Mouse (Mus musculus) heart, embryonic 13.5 days (tissue): ENCODE data around the gene Zfp809. TPM values are rescaled to one million over a fixed set of nuclear protein-coding genes. Genes with fewer than 3 reads are reported as not detected.
A peak's percentile ranks its signal among the peaks of the same experiment; 100 is the strongest.
"Not testable (repeated sequence)": the region's sequence is repeated elsewhere in the genome, so short reads cannot be mapped to it uniquely, and the experiment has no call there.

ENCODE experiments used
- ATAC-seq: fragments of 200-750 bp; cut with Nextera tagmentation; 2 replicates; pipeline ENCODE4 v1.8.0; 2017; ENCODE audit warnings: moderate TSS enrichment; ENCODE audit not compliant: insufficient number of reproducible peaks, low FRiP score, low TSS enrichment; ENCODE audit errors: extremely low read depth
- H3K27ac ChIP-seq: fragments of 300-500 bp; sonication (generic); replicated peaks from 2 replicates; pipeline ENCODE4 v1.5.1; 2015; ENCODE audit warnings: moderate library complexity, mild to moderate bottlenecking, inconsistent platforms
- H3K27me3 ChIP-seq: fragments of 300-500 bp; sonication (generic); replicated peaks from 2 replicates; pipeline ENCODE4 v1.6.1; 2015; ENCODE audit warnings: mild to moderate bottlenecking, inconsistent platforms
- H3K36me3 ChIP-seq: fragments of 300-500 bp; sonication (generic); 2 replicates; pipeline ENCODE4 v1.6.1; 2015; ENCODE audit warnings: mild to moderate bottlenecking, inconsistent platforms
- H3K4me1 ChIP-seq: fragments of 300-500 bp; sonication (generic); 2 replicates; pipeline ENCODE4 v1.6.1; 2015; ENCODE audit warnings: inconsistent platforms
- H3K4me2 ChIP-seq: fragments of 300-500 bp; sonication (generic); 2 replicates; pipeline ENCODE4 v1.6.1; 2015; ENCODE audit warnings: inconsistent platforms, mild to moderate bottlenecking, moderate library complexity
- H3K4me3 ChIP-seq: fragments of 300-500 bp; sonication (generic); 2 replicates; pipeline ENCODE4 v1.5.1; 2015; ENCODE audit warnings: moderate library complexity, mild to moderate bottlenecking, inconsistent platforms
- H3K9ac ChIP-seq: fragments of 300-500 bp; sonication (generic); 2 replicates; pipeline ENCODE4 v1.6.1; 2015; ENCODE audit warnings: inconsistent platforms, mild to moderate bottlenecking, moderate library complexity
- H3K9me3 ChIP-seq: fragments of 300-500 bp; sonication (generic); 2 replicates; pipeline ENCODE4 v1.6.1; 2016; ENCODE audit warnings: inconsistent platforms
- WGBS: fragments of 180-500 bp; shearing (Covaris S2); methylation state at CpG from one replicate; pipeline ENCODE4 v1.1.7; 2015; ENCODE audit warnings: mixed read lengths; 5-methylcytosine and 5-hydroxymethylcytosine counted together
- polyA plus RNA-seq: library from polyadenylated mRNA; unstranded; fragments of >200 nt; fragmentation: Nextera tagmentation; extraction: Ambion mirVana; gene quantifications from 2 replicates; pipeline ENCODE4 v1.2.1, GENCODE M21; 2015

The Zfp809 gene
- polyA plus RNA-seq = 16.0 and 17.9 TPM in 2 replicates

GRCm38 (mm10) chr9:22225581-22226388 is at the start of gene Zfp809:
Gene Zfp809, plus strand, starts transcription at chr9:22225714.
- peaks cover 11% of the 10 kb centered on the region for H3K4me1 ChIP-seq
- H3K27ac ChIP-seq = peak within 1 kb of the TSS; percentile 96
- H3K9me3 ChIP-seq = peaks cover 5% of the 10 kb centered on the region; the same call in 1 of the 2 replicates
- H3K9ac ChIP-seq = peak within 1 kb of the TSS; percentile 93
- peaks cover 13% of the 10 kb centered on the region for H3K36me3 ChIP-seq
- 1% methylated on average over 35 of the region's 35 CpGs for WGBS
- H3K27me3 ChIP-seq = no peaks in the 10 kb centered on the region
- H3K4me3 ChIP-seq = peak within 1 kb of the TSS; percentile 83
- peak; percentile 95 for ATAC-seq
- peak within 1 kb of the TSS; percentile 84 for H3K4me2 ChIP-seq

GRCm38 (mm10) chr9:22188025-22188611 is 37.4 kb upstream of the Zfp809 start, which contains the start of gene Zfp872:
Gene Zfp872, plus strand, starts transcription at chr9:22188090.
- Histone ChIP-seq H3K36me3 (no peaks in the 10 kb centered on the region), H3K9me3 (peaks cover 25% of the 10 kb centered on the region), H3K4me1 (peaks cover 4% of the 10 kb centered on the region; the same call in 1 of the 2 replicates), H3K27me3 (peaks cover 18% of the 10 kb centered on the region), H3K4me2 (peak within 1 kb of the TSS; percentile 82), H3K27ac (no peak within 1 kb of the TSS), H3K4me3 (peak within 1 kb of the TSS; percentile 56), H3K9ac (peak within 1 kb of the TSS; percentile 77)
- 12% methylated on average over 43 of the region's 43 CpGs for WGBS
- ATAC-seq = no peak

- H3K36me3 ChIP-seq = no peaks in the 10 kb centered on the region
- 27% methylated on average over 5 of the region's 5 CpGs for WGBS
- H3K9ac ChIP-seq = no peak overlapping the region
- ATAC-seq = no peak
- peaks cover 36% of the 10 kb centered on the region for H3K9me3 ChIP-seq
- no peaks in the 10 kb centered on the region for H3K4me1 ChIP-seq
- H3K4me2 ChIP-seq = no peak overlapping the region
- no peak overlapping the region for H3K4me3 ChIP-seq
- no peaks in the 10 kb centered on the region for H3K27me3 ChIP-seq
- no peak overlapping the region for H3K27ac ChIP-seq
Measured at GRCm38 (mm10) chr9:22196412-22196811, 29.1 kb upstream of the Zfp809 start.

GRCm38 (mm10) chr9:22213785-22214194 is 11.7 kb upstream of the Zfp809 start:
- no peak overlapping the region for H3K4me2 ChIP-seq
- H3K4me1 ChIP-seq = 0 out of 2 replicates have a peak, but pooled peaks cover 4% of the 10 kb centered on the region
- no peaks in the 10 kb centered on the region for H3K36me3 ChIP-seq
- H3K27me3 ChIP-seq = no peaks in the 10 kb centered on the region
- H3K27ac ChIP-seq = no peak overlapping the region
- WGBS = 56% methylated on average over 2 of the region's 2 CpGs
- no peak for ATAC-seq
- no peaks in the 10 kb centered on the region for H3K9me3 ChIP-seq
- H3K4me3 ChIP-seq = no peak overlapping the region
- H3K9ac ChIP-seq = no peak overlapping the region

GRCm38 (mm10) chr9:22214549-22214948 is 11.0 kb upstream of the Zfp809 start:
- no peaks in the 10 kb centered on the region for H3K9me3 ChIP-seq

GRCm38 (mm10) chr9:22216705-22217104 is 8.8 kb upstream of the Zfp809 start:
- no peak overlapping the region for H3K4me3 ChIP-seq
- no peaks in the 10 kb centered on the region for H3K9me3 ChIP-seq
- no peak for ATAC-seq
- 0 out of 2 replicates have a peak, but pooled peaks cover 4% of the 10 kb centered on the region for H3K4me1 ChIP-seq
- no peaks in the 10 kb centered on the region for H3K27me3 ChIP-seq
- H3K27ac ChIP-seq = no peak overlapping the region
- no peak overlapping the region for H3K4me2 ChIP-seq
- WGBS = 50% methylated on average over 3 of the region's 3 CpGs
- H3K9ac ChIP-seq = no peak overlapping the region
- H3K36me3 ChIP-seq = no peaks in the 10 kb centered on the region

More at GRCm38 (mm10) chr9:22214549-22214948, 11.0 kb upstream of the Zfp809 start:
- Histone ChIP-seq H3K36me3 (no peaks in the 10 kb centered on the region), H3K27me3 (no peaks in the 10 kb centered on the region), H3K27ac (no peak overlapping the region), H3K4me3 (no peak overlapping the region), H3K4me1 (0 out of 2 replicates have a peak, but pooled peaks cover 4% of the 10 kb centered on the region), H3K4me2 (no peak overlapping the region), H3K9ac (no peak overlapping the region)
- no peak for ATAC-seq
- 71% methylated on average over 2 of the region's 2 CpGs for WGBS

- Histone ChIP-seq H3K4me3 (no peak overlapping the region), H3K27me3 (no peaks in the 10 kb centered on the region), H3K9ac (no peak overlapping the region), H3K4me1 (0 out of 2 replicates have a peak, but pooled peaks cover 4% of the 10 kb centered on the region), H3K36me3 (no peaks in the 10 kb centered on the region), H3K4me2 (no peak overlapping the region), H3K9me3 (no peaks in the 10 kb centered on the region), H3K27ac (no peak overlapping the region)
- ATAC-seq = no peak
- WGBS = 28% methylated on average over 5 of the region's 8 CpGs
Measured at GRCm38 (mm10) chr9:22217858-22218493, 7.5 kb upstream of the Zfp809 start.

GRCm38 (mm10) chr9:22224066-22224465 is 1.4 kb upstream of the Zfp809 start:
- Histone ChIP-seq H3K4me1 (peaks cover 11% of the 10 kb centered on the region), H3K27ac (no peak overlapping the region), H3K4me2 (no peak overlapping the region), H3K4me3 (no peak overlapping the region), H3K9ac (no peak overlapping the region), H3K27me3 (no peaks in the 10 kb centered on the region), H3K36me3 (peaks cover 12% of the 10 kb centered on the region), H3K9me3 (peaks cover 5% of the 10 kb centered on the region; the same call in 1 of the 2 replicates)
- no peak for ATAC-seq
- WGBS = 93% methylated on average over 4 of the region's 4 CpGs

- 19% methylated on average over 17 of the region's 17 CpGs for WGBS
- H3K4me3 ChIP-seq = peak overlapping the region; percentile 83
- H3K4me2 ChIP-seq = peak overlapping the region; percentile 84
- H3K9ac ChIP-seq = peak overlapping the region; percentile 93
- H3K36me3 ChIP-seq = peaks cover 13% of the 10 kb centered on the region
- H3K9me3 ChIP-seq = peaks cover 5% of the 10 kb centered on the region; the same call in 1 of the 2 replicates
- H3K27me3 ChIP-seq = no peaks in the 10 kb centered on the region
- peak overlapping the region; percentile 96 for H3K27ac ChIP-seq
- peaks cover 11% of the 10 kb centered on the region for H3K4me1 ChIP-seq
- 0 out of 2 replicates have a peak, but pooled peaks have one; percentile 1 for ATAC-seq
Measured at GRCm38 (mm10) chr9:22224536-22225503, 694 bp upstream of the Zfp809 start.

- Histone ChIP-seq H3K27ac (peak overlapping the region; percentile 96), H3K36me3 (peaks cover 13% of the 10 kb centered on the region), H3K4me1 (peaks cover 13% of the 10 kb centered on the region), H3K9ac (peak overlapping the region; percentile 93), H3K4me3 (peak overlapping the region; percentile 83), H3K4me2 (peak overlapping the region; percentile 84)
- ATAC-seq, H3K9me3 ChIP-seq, H3K27me3 ChIP-seq: not testable (repeated sequence)
- WGBS = 52% methylated on average over 7 of the region's 7 CpGs
Measured at GRCm38 (mm10) chr9:22226389-22226673, 817 bp downstream of the Zfp809 start.
